ENCODE assay signal across 9 mouse cellular contexts in the genomic region with DNA sequence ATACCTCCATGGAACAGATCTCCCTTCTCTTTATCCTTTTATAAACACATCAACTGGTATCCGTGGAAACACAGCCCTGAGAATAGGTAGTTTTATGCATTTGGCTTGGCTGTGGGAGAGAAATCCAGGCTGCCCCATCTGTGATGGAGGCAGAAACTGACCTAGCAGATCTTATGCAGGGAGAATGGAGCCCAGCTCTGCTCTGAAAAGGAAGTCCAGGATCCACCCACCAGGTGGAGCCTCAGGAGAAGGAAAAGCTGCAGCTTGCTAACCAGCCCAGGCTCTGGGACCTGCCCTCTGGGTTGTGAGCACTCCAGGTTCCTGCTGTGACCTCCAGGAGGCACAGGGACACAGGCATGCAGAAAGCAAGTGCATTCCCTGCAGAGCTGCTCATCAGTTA. TPM values are rescaled to one million over a fixed set of nuclear protein-coding genes. Genes with fewer than 3 reads are reported as not detected.
DNase-seq lines count a peak whose midpoint lies in the region; ATAC-seq lines count a peak whose summit lies in the region.
"Had no signal": no experiment of that assay in that cellular context is flagged by ENCODE, and none has a peak within 500 bp of the region (broad histone marks: within the 10 kb centered on the region; RNA-seq: fewer than 3 reads in every experiment).

No protein-coding gene starts in this region.

- H3K4me3 ChIP-seq in midbrain, embryonic 11.5 days (ENCODE audit: low read depth, low read length): no peak overlapping the region
- H3K4me3 ChIP-seq in midbrain, embryonic 16.5 days (ENCODE audit: low read depth, low read length): no peak overlapping the region
- H3K4me3 ChIP-seq: myocyte had no signal

- DNase-seq in cerebellum, adult 11-12 months: peak; percentile 10
- DNase-seq in midbrain, embryonic 11.5 days (ENCODE audit: low spot score, missing footprints): no peak
- DNase-seq in kidney, adult 18-20 months: peak; percentile 37
- DNase-seq in left cerebral cortex, postnatal 4 days: peak; percentile 28
- DNase-seq in right cerebral cortex, adult 2 months (ENCODE audit: low spot score in 2 of 2): peak; percentile 66 to 70
- no peak for DNase-seq in spleen, adult 18-20 months

- 22% methylated on average over 1 of the region's 1 CpGs for WGBS in midbrain, embryonic 11.5 days
- 14% methylated on average over 1 of the region's 1 CpGs for WGBS in midbrain, embryonic 16.5 days

- H3K9ac ChIP-seq in midbrain, embryonic 11.5 days (ENCODE audit: low read length): 0 out of 2 replicates have a peak overlapping the region, but pooled peaks have one; percentile 13
- no peak overlapping the region for H3K9ac ChIP-seq in midbrain, embryonic 16.5 days (ENCODE audit: low read depth, low read length)

- no peaks in the 10 kb centered on the region for H3K27me3 ChIP-seq in midbrain, embryonic 11.5 days (ENCODE audit: control insufficient read depth, insufficient read depth, low read length)
- H3K27me3 ChIP-seq in midbrain, embryonic 16.5 days (ENCODE audit: control insufficient read depth, insufficient read depth, low read depth, low read length): no peaks in the 10 kb centered on the region

- no peak for ATAC-seq in cerebellum, adult (ENCODE audit: insufficient number of reproducible peaks, low FRiP score, low TSS enrichment)
- no peak for ATAC-seq in midbrain, embryonic 11.5 days (ENCODE audit: low FRiP score)
- ATAC-seq in midbrain, embryonic 16.5 days: no peak

- no peak overlapping the region for H3K4me2 ChIP-seq in midbrain, embryonic 11.5 days
- H3K4me2 ChIP-seq in midbrain, embryonic 16.5 days (ENCODE audit: low read length): no peak overlapping the region

- no peaks in the 10 kb centered on the region for H3K4me1 ChIP-seq in midbrain, embryonic 11.5 days (ENCODE audit: control insufficient read depth, insufficient read depth, low read length)
- H3K4me1 ChIP-seq in midbrain, embryonic 16.5 days (ENCODE audit: control insufficient read depth, insufficient read depth, low read length): no peaks in the 10 kb centered on the region

- H3K9me3 ChIP-seq in midbrain, embryonic 11.5 days (ENCODE audit: control insufficient read depth, low read length): no peaks in the 10 kb centered on the region
- no peaks in the 10 kb centered on the region for H3K9me3 ChIP-seq in midbrain, embryonic 16.5 days (replicated peaks; ENCODE audit: control insufficient read depth, low read length, poor library complexity, severe bottlenecking)

- H3K27ac ChIP-seq in midbrain, embryonic 11.5 days (ENCODE audit: low read depth, low read length): no peak overlapping the region
- H3K27ac ChIP-seq in midbrain, embryonic 16.5 days (ENCODE audit: low read length): no peak overlapping the region

- intact Hi-C loops in left cerebral cortex, postnatal 4 days (cut with DNase I): loop anchor here (5.0 kb wide), 1 partner anchor 42 kb away; no protein-coding TSS in a partner anchor

- no peaks in the 10 kb centered on the region for H3K36me3 ChIP-seq in midbrain, embryonic 11.5 days (ENCODE audit: control insufficient read depth, insufficient read depth, low read length)
- no peaks in the 10 kb centered on the region for H3K36me3 ChIP-seq in midbrain, embryonic 16.5 days (ENCODE audit: control insufficient read depth, insufficient read depth, low read length)

RNA-seq across cellular contexts. Expression of a gene that starts 7.6 kb away (rescaled TPM):
- not detected in 2 replicates for polyA plus RNA-seq in midbrain, embryonic 11.5 days (2014; fragmentation: Nextera tagmentation; extraction: Ambion mirVana)
- not detected in 2 replicates for polyA plus RNA-seq in midbrain, embryonic 16.5 days (2015; fragmentation: Nextera tagmentation; extraction: Ambion mirVana)
- total RNA-seq in left cerebral cortex, postnatal 4 days (2021): not detected
- polyA plus RNA-seq: myocyte had no signal

RNA-seq across cellular contexts. Expression of a gene that starts 9.5 kb away (rescaled TPM):
- 0.14 TPM in 1 of 2 replicates, not detected in the other for polyA plus RNA-seq in midbrain, embryonic 11.5 days (2014; fragmentation: Nextera tagmentation; extraction: Ambion mirVana)
- polyA plus RNA-seq in midbrain, embryonic 16.5 days (2015; fragmentation: Nextera tagmentation; extraction: Ambion mirVana): 0.07 and 0.14 TPM in 2 replicates
- total RNA-seq in left cerebral cortex, postnatal 4 days (2021): not detected

RNA-seq across cellular contexts. Expression of a gene that starts 32.6 kb away (rescaled TPM):
- polyA plus RNA-seq in midbrain, embryonic 11.5 days (2014; fragmentation: Nextera tagmentation; extraction: Ambion mirVana): not detected in 2 replicates
- polyA plus RNA-seq in midbrain, embryonic 16.5 days (2015; fragmentation: Nextera tagmentation; extraction: Ambion mirVana): not detected in 2 replicates
- total RNA-seq in left cerebral cortex, postnatal 4 days (2021): not detected
- polyA plus RNA-seq: myocyte had no signal

RNA-seq across cellular contexts. Expression of a gene that starts 33.4 kb away (rescaled TPM):
- 9.8 and 10.5 TPM in 2 replicates for polyA plus RNA-seq in midbrain, embryonic 11.5 days (2014; fragmentation: Nextera tagmentation; extraction: Ambion mirVana)
- polyA plus RNA-seq in midbrain, embryonic 16.5 days (2015; fragmentation: Nextera tagmentation; extraction: Ambion mirVana): 15.1 and 15.3 TPM in 2 replicates
- total RNA-seq in left cerebral cortex, postnatal 4 days (2021): 10 to 100 TPM; 51.5 to 53.3 TPM

RNA-seq across cellular contexts. Expression of a gene that starts 39.5 kb away (rescaled TPM):
- 39.3 TPM in 2 replicates for polyA plus RNA-seq in midbrain, embryonic 11.5 days (2014; fragmentation: Nextera tagmentation; extraction: Ambion mirVana)
- polyA plus RNA-seq in midbrain, embryonic 16.5 days (2015; fragmentation: Nextera tagmentation; extraction: Ambion mirVana): 26.5 and 27.3 TPM in 2 replicates
- total RNA-seq in left cerebral cortex, postnatal 4 days (2021): 10 to 100 TPM; 29.1 to 31.8 TPM

Comparison
In these comparisons a context has a peak if more than half of its experiments do, and no peak if none do; other contexts are left out.
1. DNase-seq: peak in cerebellum, adult 11-12 months (single experiment), kidney, adult 18-20 months (single experiment), left cerebral cortex, postnatal 4 days (single experiment) and right cerebral cortex, adult 2 months (2 of 2); none in midbrain, embryonic 11.5 days (single experiment) and spleen, adult 18-20 months (0 of 2).